Mouse (Mus musculus): Measurements from ENCODE around the gene Vmn1r51. TPM values are rescaled to one million over a fixed set of nuclear protein-coding genes. Genes with fewer than 3 reads are reported as not detected.
"Not testable (repeated sequence)": the region's sequence is repeated elsewhere in the genome, so short reads cannot be mapped to it uniquely, and the experiment has no call there.

The Vmn1r51 gene
- polyA plus RNA-seq (2014; fragmentation: Nextera tagmentation; extraction: Ambion mirVana): not detected in 2 replicates

GRCm38 (mm10) chr6:90122296-90122695, at the start of gene Vmn1r51:
Gene Vmn1r51, plus strand, starts transcription at chr6:90122596.
- H3K9me3 ChIP-seq (ENCODE audit: control insufficient read depth, low read length); H3K9ac ChIP-seq (ENCODE audit: low read depth, low read length); H3K4me1 ChIP-seq (ENCODE audit: control insufficient read depth, insufficient read depth, low read length); H3K4me3 ChIP-seq (ENCODE audit: low read length); ATAC-seq (ENCODE audit: low FRiP score, low TSS enrichment); H3K36me3 ChIP-seq (ENCODE audit: control insufficient read depth, insufficient read depth, low read length); H3K4me2 ChIP-seq (replicated peaks; ENCODE audit: low read depth, low read length); H3K27ac ChIP-seq (ENCODE audit: low read depth, low read length); H3K27me3 ChIP-seq (ENCODE audit: control insufficient read depth, insufficient read depth, low read length): not testable (repeated sequence)
- 100% methylated on average over 1 of the region's 1 CpGs for WGBS

GRCm38 (mm10) chr6:90078406-90078805, 44.0 kb upstream of the Vmn1r51 start, which contains the start of gene Vmn1r49:
Gene Vmn1r49, minus strand, starts transcription at chr6:90078506.
- 81% methylated on average over 4 of the region's 4 CpGs for WGBS
- Histone ChIP-seq H3K9ac (ENCODE audit: low read depth, low read length) (no peak within 1 kb of the TSS), H3K4me3 (ENCODE audit: low read length) (no peak within 1 kb of the TSS), H3K4me2 (replicated peaks; ENCODE audit: low read depth, low read length) (no peak within 1 kb of the TSS), H3K9me3 (ENCODE audit: control insufficient read depth, low read length) (no peaks in the 10 kb centered on the region), H3K36me3 (ENCODE audit: control insufficient read depth, insufficient read depth, low read length) (no peaks in the 10 kb centered on the region), H3K27me3 (ENCODE audit: control insufficient read depth, insufficient read depth, low read length) (no peaks in the 10 kb centered on the region), H3K27ac (ENCODE audit: low read depth, low read length) (no peak within 1 kb of the TSS), H3K4me1 (ENCODE audit: control insufficient read depth, insufficient read depth, low read length) (no peaks in the 10 kb centered on the region)
- ATAC-seq (ENCODE audit: low FRiP score, low TSS enrichment): no peak

DNA sequence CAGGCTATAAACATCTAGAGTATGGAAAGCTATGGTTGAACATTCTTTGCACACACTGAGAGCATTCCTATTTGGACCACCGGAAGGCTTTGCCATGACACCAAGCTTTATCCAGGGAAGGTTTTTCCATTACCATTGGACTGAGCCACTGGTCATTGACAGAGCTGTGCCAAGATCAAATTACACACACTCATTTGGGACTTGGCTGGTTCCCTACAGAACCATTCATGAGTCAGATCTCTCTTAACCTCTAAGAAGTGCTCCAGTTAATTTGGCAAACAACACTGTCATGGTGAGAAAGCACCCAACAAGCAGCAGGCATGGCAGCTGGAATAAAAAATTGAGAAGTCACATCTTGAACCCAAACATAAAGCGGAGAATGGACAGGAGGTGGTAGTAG, 21.8 kb upstream of the Vmn1r51 start:
- no peaks in the 10 kb centered on the region for H3K36me3 ChIP-seq (ENCODE audit: control insufficient read depth, insufficient read depth, low read length)
- H3K27ac ChIP-seq (ENCODE audit: low read depth, low read length): no peak overlapping the region
- no peak overlapping the region for H3K4me3 ChIP-seq (ENCODE audit: low read length)
- ATAC-seq (ENCODE audit: low FRiP score, low TSS enrichment): no peak
- H3K4me1 ChIP-seq (ENCODE audit: control insufficient read depth, insufficient read depth, low read length): no peaks in the 10 kb centered on the region
- H3K9me3 ChIP-seq (ENCODE audit: control insufficient read depth, low read length): no peaks in the 10 kb centered on the region
- H3K4me2 ChIP-seq (replicated peaks; ENCODE audit: low read depth, low read length): no peak overlapping the region
- 98% methylated on average over 2 of the region's 2 CpGs for whole genome bisulfite sequencing
- no peak overlapping the region for H3K9ac ChIP-seq (ENCODE audit: low read depth, low read length)
- H3K27me3 ChIP-seq (ENCODE audit: control insufficient read depth, insufficient read depth, low read length): no peaks in the 10 kb centered on the region

- Histone ChIP-seq H3K27ac (ENCODE audit: low read depth, low read length) (no peak within 1 kb of the TSS), H3K4me1 (ENCODE audit: control insufficient read depth, insufficient read depth, low read length) (no peaks in the 10 kb centered on the region), H3K36me3 (ENCODE audit: control insufficient read depth, insufficient read depth, low read length) (no peaks in the 10 kb centered on the region), H3K9ac (ENCODE audit: low read depth, low read length) (no peak within 1 kb of the TSS), H3K27me3 (ENCODE audit: control insufficient read depth, insufficient read depth, low read length) (no peaks in the 10 kb centered on the region), H3K4me3 (ENCODE audit: low read length) (no peak within 1 kb of the TSS), H3K4me2 (replicated peaks; ENCODE audit: low read depth, low read length) (no peak within 1 kb of the TSS), H3K9me3 (ENCODE audit: control insufficient read depth, low read length) (no peaks in the 10 kb centered on the region)
- 78% methylated on average over 2 of the region's 2 CpGs for WGBS
- ATAC-seq (ENCODE audit: low FRiP score, low TSS enrichment): no peak
Observed at GRCm38 (mm10) chr6:90101130-90101529, 21.3 kb upstream of the Vmn1r51 start, which contains the start of gene Vmn1r50. Gene Vmn1r50, plus strand, starts transcription at chr6:90101430.

GRCm38 (mm10) chr6:90160139-90160538, 37.7 kb downstream of the Vmn1r51 start:
- Histone ChIP-seq H3K4me2 (replicated peaks; ENCODE audit: low read depth, low read length) (no peak overlapping the region), H3K4me1 (ENCODE audit: control insufficient read depth, insufficient read depth, low read length) (no peaks in the 10 kb centered on the region), H3K27ac (ENCODE audit: low read depth, low read length) (no peak overlapping the region), H3K36me3 (ENCODE audit: control insufficient read depth, insufficient read depth, low read length) (no peaks in the 10 kb centered on the region), H3K9ac (ENCODE audit: low read depth, low read length) (no peak overlapping the region), H3K4me3 (ENCODE audit: low read length) (no peak overlapping the region), H3K27me3 (ENCODE audit: control insufficient read depth, insufficient read depth, low read length) (no peaks in the 10 kb centered on the region), H3K9me3 (ENCODE audit: control insufficient read depth, low read length) (no peaks in the 10 kb centered on the region)
- WGBS: 59% methylated on average over 3 of the region's 3 CpGs
- peak; percentile 24; the same call in 1 of the 2 replicates for ATAC-seq (ENCODE audit: low FRiP score, low TSS enrichment)

GRCm38 (mm10) chr6:90174508-90174907, 52.1 kb downstream of the Vmn1r51 start, which contains the start of gene Vmn1r52:
Gene Vmn1r52, plus strand, starts transcription at chr6:90174808.
- no peak within 1 kb of the TSS for H3K4me2 ChIP-seq (replicated peaks; ENCODE audit: low read depth, low read length)
- WGBS: 77% methylated on average over 2 of the region's 2 CpGs
- H3K9ac ChIP-seq (ENCODE audit: low read depth, low read length): no peak within 1 kb of the TSS
- no peak for ATAC-seq (ENCODE audit: low FRiP score, low TSS enrichment)
- H3K9me3 ChIP-seq (ENCODE audit: control insufficient read depth, low read length): peaks cover 3% of the 10 kb centered on the region; the same call in 1 of the 2 replicates
- no peak within 1 kb of the TSS for H3K4me3 ChIP-seq (ENCODE audit: low read length)
- no peak within 1 kb of the TSS for H3K27ac ChIP-seq (ENCODE audit: low read depth, low read length)
- no peaks in the 10 kb centered on the region for H3K27me3 ChIP-seq (ENCODE audit: control insufficient read depth, insufficient read depth, low read length)
- no peaks in the 10 kb centered on the region for H3K36me3 ChIP-seq (ENCODE audit: control insufficient read depth, insufficient read depth, low read length)
- no peaks in the 10 kb centered on the region for H3K4me1 ChIP-seq (ENCODE audit: control insufficient read depth, insufficient read depth, low read length)

Other genes with a start within 250 kb of the Vmn1r51 start
- gene Vmn1r42, start 246.2 kb upstream of the Vmn1r51 start, polyA plus RNA-seq (2014; fragmentation: Nextera tagmentation; extraction: Ambion mirVana): not detected in 2 replicates
- gene Vmn1r43, start 246.2 kb upstream of the Vmn1r51 start, polyA plus RNA-seq (2014; fragmentation: Nextera tagmentation; extraction: Ambion mirVana): not detected in 2 replicates
- gene Vmn1r44, start 238.9 kb upstream of the Vmn1r51 start, polyA plus RNA-seq (2014; fragmentation: Nextera tagmentation; extraction: Ambion mirVana): not detected in 2 replicates
- not detected in 2 replicates for gene Vmn1r45, start 182.0 kb upstream of the Vmn1r51 start, polyA plus RNA-seq (2014; fragmentation: Nextera tagmentation; extraction: Ambion mirVana)
- not detected in 2 replicates for gene Vmn1r46, start 153.3 kb upstream of the Vmn1r51 start, polyA plus RNA-seq (2014; fragmentation: Nextera tagmentation; extraction: Ambion mirVana)
- gene Vmn1r47, start 106.4 kb upstream of the Vmn1r51 start, polyA plus RNA-seq (2014; fragmentation: Nextera tagmentation; extraction: Ambion mirVana): not detected in 2 replicates
- not detected in 2 replicates for gene Vmn1r48, start 85.8 kb upstream of the Vmn1r51 start, polyA plus RNA-seq (2014; fragmentation: Nextera tagmentation; extraction: Ambion mirVana)
- gene Vmn1r49, start 44.1 kb upstream of the Vmn1r51 start, polyA plus RNA-seq (2014; fragmentation: Nextera tagmentation; extraction: Ambion mirVana): not detected in 2 replicates
- not detected in 2 replicates for gene Vmn1r50, start 21.2 kb upstream of the Vmn1r51 start, polyA plus RNA-seq (2014; fragmentation: Nextera tagmentation; extraction: Ambion mirVana)
- not detected in 2 replicates for gene Vmn1r52, start 52.2 kb downstream of the Vmn1r51 start, polyA plus RNA-seq (2014; fragmentation: Nextera tagmentation; extraction: Ambion mirVana)
- not detected in 2 replicates for gene V1ra8, start 80.2 kb downstream of the Vmn1r51 start, polyA plus RNA-seq (2014; fragmentation: Nextera tagmentation; extraction: Ambion mirVana)
- not detected in 2 replicates for gene Vmn1r53, start 101.8 kb downstream of the Vmn1r51 start, polyA plus RNA-seq (2014; fragmentation: Nextera tagmentation; extraction: Ambion mirVana)
- gene Vmn1r54, start 123.7 kb downstream of the Vmn1r51 start, polyA plus RNA-seq (2014; fragmentation: Nextera tagmentation; extraction: Ambion mirVana): not detected in 2 replicates
- not detected in 2 replicates for gene BC048671, start 178.6 kb downstream of the Vmn1r51 start, polyA plus RNA-seq (2014; fragmentation: Nextera tagmentation; extraction: Ambion mirVana)
- 4.1 and 4.8 TPM in 2 replicates for gene Chst13, start 202.6 kb downstream of the Vmn1r51 start, polyA plus RNA-seq (2014; fragmentation: Nextera tagmentation; extraction: Ambion mirVana)
- gene Uroc1, start 210.7 kb downstream of the Vmn1r51 start, polyA plus RNA-seq (2014; fragmentation: Nextera tagmentation; extraction: Ambion mirVana): 0.05 TPM in 1 of 2 replicates, not detected in the other
- gene Zxdc, start 246.9 kb downstream of the Vmn1r51 start, polyA plus RNA-seq (2014; fragmentation: Nextera tagmentation; extraction: Ambion mirVana): 8.6 and 12.9 TPM in 2 replicates